ENCODE assay signal across 14 mouse cellular contexts in genomic region chr6:52156551-52157200, GRCm38 (mm10). TPM values are rescaled to one million over a fixed set of nuclear protein-coding genes. Genes with fewer than 3 reads are reported as not detected.
A peak's percentile ranks its signal among the peaks of the same experiment; 100 is the strongest.
DNase-seq lines count a peak whose midpoint lies in the region; ATAC-seq lines count a peak whose summit lies in the region.
"Had no signal": no experiment of that assay in that cellular context is flagged by ENCODE, and none has a peak within 500 bp of the region (broad histone marks: within the 10 kb centered on the region; RNA-seq: fewer than 3 reads in every experiment).

No protein-coding gene starts in this region.

- H3K9ac ChIP-seq in heart, embryonic 15.5 days = no peak overlapping the region
- no peak overlapping the region for H3K9ac ChIP-seq in limb, embryonic 12.5 days (replicated peaks)
- H3K9ac ChIP-seq: liver, embryonic 15.5 days; midbrain, embryonic 12.5 days had no signal

- peak overlapping the region; percentile 97; the same call in 1 of the 2 replicates for H3K4me2 ChIP-seq in heart, embryonic 15.5 days
- H3K4me2 ChIP-seq in limb, embryonic 12.5 days = 0 out of 2 replicates have a peak overlapping the region, but pooled peaks have one; percentile 17
- H3K4me2 ChIP-seq: midbrain, embryonic 12.5 days had no signal

- H3K4me1 ChIP-seq in heart, embryonic 15.5 days (replicated peaks) = peaks cover 19% of the 10 kb centered on the region
- peaks cover 27% of the 10 kb centered on the region for H3K4me1 ChIP-seq in limb, embryonic 12.5 days (replicated peaks)

- H3K27ac ChIP-seq in heart, embryonic 15.5 days = no peak overlapping the region
- H3K27ac ChIP-seq in limb, embryonic 12.5 days = no peak overlapping the region
- H3K27ac ChIP-seq: liver, embryonic 15.5 days; midbrain, embryonic 12.5 days had no signal

- no peaks in the 10 kb centered on the region for H3K36me3 ChIP-seq in heart, embryonic 15.5 days
- H3K36me3 ChIP-seq in limb, embryonic 12.5 days = no peaks in the 10 kb centered on the region
- H3K36me3 ChIP-seq: liver, embryonic 15.5 days; midbrain, embryonic 12.5 days had no signal

- WGBS in heart, embryonic 15.5 days = 5% methylated on average over 20 of the region's 20 CpGs
- WGBS in limb, embryonic 12.5 days = 2% methylated on average over 20 of the region's 20 CpGs

- no peak for ATAC-seq in heart, embryonic 15.5 days (replicated peaks; ENCODE audit: insufficient number of reproducible peaks, insufficient read depth, low FRiP score, low read depth)
- no peak for ATAC-seq in limb, embryonic 12.5 days (ENCODE audit: insufficient number of reproducible peaks, insufficient read depth, low FRiP score, low TSS enrichment, low read depth)

- intact Hi-C loops in heart, postnatal 25 days (cut with DNase I) = no loop called here
- intact Hi-C loops in left cerebral cortex, postnatal 36 days (cut with DNase I) = loop anchor here (5.0 to 10.0 kb wide), 2 partner anchors 152 to 166 kb away; no protein-coding TSS in a partner anchor

- peak overlapping the region; percentile 75; the same call in 1 of the 2 replicates for H3K4me3 ChIP-seq in heart, embryonic 15.5 days
- H3K4me3 ChIP-seq in limb, embryonic 12.5 days (replicated peaks) = peak overlapping the region; percentile 6; the same call in 1 of the 2 replicates
- H3K4me3 ChIP-seq: erythroblast, embryonic 14.5 days had no signal

- DNase-seq in heart, postnatal 25 days (ENCODE audit: low spot score) = no peak
- peak; percentile 3 for DNase-seq in retina, embryonic 14.5 days (ENCODE audit: low spot score)
- no peak for DNase-seq in retina, postnatal 1 day
- DNase-seq in spleen, postnatal 10 days (ENCODE audit: low spot score in 2 of 2) = no peak
- DNase-seq in left cerebral cortex, postnatal 36 days (ENCODE audit: low spot score in 2 of 2) = no peak
- no peak for DNase-seq in cerebellum, adult 8-10 months

- H3K27me3 ChIP-seq in heart, embryonic 15.5 days = peaks cover 99% of the 10 kb centered on the region
- peaks cover 84% of the 10 kb centered on the region for H3K27me3 ChIP-seq in limb, embryonic 12.5 days
- H3K27me3 ChIP-seq: CH12.LX had no signal

- no peaks in the 10 kb centered on the region for H3K9me3 ChIP-seq in heart, embryonic 15.5 days (replicated peaks)
- no peaks in the 10 kb centered on the region for H3K9me3 ChIP-seq in limb, embryonic 12.5 days
- H3K9me3 ChIP-seq: liver, embryonic 15.5 days; midbrain, embryonic 12.5 days had no signal

RNA-seq across cellular contexts. Expression of gene Hoxa1, which starts 1.4 kb away (rescaled TPM):
- 0.59 and 1.1 TPM in 2 replicates for polyA plus RNA-seq in heart, embryonic 15.5 days (2015; fragmentation: Nextera tagmentation; extraction: Ambion mirVana)
- under 1 TPM in 1 of 2 experiments, not detected in 1; 0.16 TPM for total RNA-seq in heart, postnatal 25 days (2021)
- 0.58 and 0.70 TPM in 2 replicates for polyA plus RNA-seq in limb, embryonic 12.5 days (2016; fragmentation: Nextera tagmentation; extraction: Ambion mirVana)
- not detected for total RNA-seq in left cerebral cortex, postnatal 36 days (2021)
- total RNA-seq: hematopoietic stem cell, adult 5-6 weeks; layer of hippocampus, adult 8-10 months had no signal
- polyA plus RNA-seq: erythroblast, embryonic 14.5 days had no signal

RNA-seq across cellular contexts. Expression of gene Hoxa2, which starts 8.0 kb away (rescaled TPM):
- polyA plus RNA-seq in heart, embryonic 15.5 days (2015; fragmentation: Nextera tagmentation; extraction: Ambion mirVana) = 1.2 and 3.1 TPM in 2 replicates
- under 1 TPM; 0.31 to 0.34 TPM for total RNA-seq in heart, postnatal 25 days (2021)
- 1.8 and 2.0 TPM in 2 replicates for polyA plus RNA-seq in limb, embryonic 12.5 days (2016; fragmentation: Nextera tagmentation; extraction: Ambion mirVana)
- total RNA-seq in left cerebral cortex, postnatal 36 days (2021) = not detected
- total RNA-seq: CH12.LX; layer of hippocampus, adult 8-10 months had no signal
- polyA plus RNA-seq: erythroblast, embryonic 14.5 days had no signal

RNA-seq across cellular contexts. Expression of gene 5730596B20Rik, which starts 20.6 kb away (rescaled TPM):
- polyA plus RNA-seq in heart, embryonic 15.5 days (2015; fragmentation: Nextera tagmentation; extraction: Ambion mirVana) = 0.33 and 0.68 TPM in 2 replicates
- total RNA-seq in heart, postnatal 25 days (2021) = not detected
- polyA plus RNA-seq in limb, embryonic 12.5 days (2016; fragmentation: Nextera tagmentation; extraction: Ambion mirVana) = 0.91 and 0.98 TPM in 2 replicates
- total RNA-seq in left cerebral cortex, postnatal 36 days (2021) = not detected
- total RNA-seq: CH12.LX; hematopoietic stem cell, adult 5-6 weeks; layer of hippocampus, adult 8-10 months had no signal
- polyA plus RNA-seq: erythroblast, embryonic 14.5 days; midbrain, embryonic 12.5 days had no signal

RNA-seq across cellular contexts. Expression of gene Hoxa4, which starts 34.9 kb away (rescaled TPM):
- 0.43 and 0.77 TPM in 2 replicates for polyA plus RNA-seq in heart, embryonic 15.5 days (2015; fragmentation: Nextera tagmentation; extraction: Ambion mirVana)
- total RNA-seq in heart, postnatal 25 days (2021) = under 1 TPM; 0.22 to 0.36 TPM
- polyA plus RNA-seq in limb, embryonic 12.5 days (2016; fragmentation: Nextera tagmentation; extraction: Ambion mirVana) = 0.35 and 0.90 TPM in 2 replicates
- not detected for total RNA-seq in left cerebral cortex, postnatal 36 days (2021)
- total RNA-seq: CH12.LX; layer of hippocampus, adult 8-10 months had no signal
- polyA plus RNA-seq: erythroblast, embryonic 14.5 days; midbrain, embryonic 12.5 days had no signal

RNA-seq across cellular contexts. Expression of gene Hoxa5, which starts 47.7 kb away (rescaled TPM):
- 2.3 and 6.3 TPM in 2 replicates for polyA plus RNA-seq in heart, embryonic 15.5 days (2015; fragmentation: Nextera tagmentation; extraction: Ambion mirVana)
- 1 to 10 TPM in 1 of 2 experiments, under 1 TPM in 1; 0.52 to 1.3 TPM for total RNA-seq in heart, postnatal 25 days (2021)
- 8.2 and 9.2 TPM in 2 replicates for polyA plus RNA-seq in limb, embryonic 12.5 days (2016; fragmentation: Nextera tagmentation; extraction: Ambion mirVana)
- total RNA-seq in left cerebral cortex, postnatal 36 days (2021) = not detected
- total RNA-seq: layer of hippocampus, adult 8-10 months had no signal
- polyA plus RNA-seq: erythroblast, embryonic 14.5 days; midbrain, embryonic 12.5 days had no signal
